Mouse (Mus musculus) neural tube, embryonic 10.5 days (tissue): Measurements from ENCODE around the gene Slc28a1.

ENCODE experiments used
- DNase-seq: peaks from one replicate; pipeline ENCODE4 v3.0.0-alpha.2; 2017; ENCODE audit warnings: low spot score; ENCODE audit errors: extremely low spot score

The Slc28a1 gene

GRCm38 (mm10) chr7:81212697-81213346 lies 98.2 kb downstream of the Slc28a1 start:
- DNase-seq = peak; percentile 94

GRCm38 (mm10) chr7:81213347-81214152 lies 99.0 kb downstream of the Slc28a1 start, which contains the start of gene Pde8a:
TSS of gene Pde8a (plus strand) at chr7:81213596.
- peak; percentile 40 for DNase-seq

GRCm38 (mm10) chr7:81214153-81214907 lies 99.7 kb downstream of the Slc28a1 start:
- no peak for DNase-seq

- DNase-seq = no peak
These were observed 101.4 kb downstream of the Slc28a1 start for GRCm38 (mm10) chr7:81215950-81216349.

- no peak for DNase-seq
These were observed 104.7 kb downstream of the Slc28a1 start for GRCm38 (mm10) chr7:81219321-81219720.
